Mouse (Mus musculus) neural tube, embryonic 14.5 days (tissue): ENCODE measurements at regions not wholly inside any gene's neighbourhood (a gene's known extent, or its start where the extent isn't known, plus 50 kb on each side); places are given as distances from the start of the nearest gene placed in this dataset.
A peak's percentile ranks its signal among the peaks of the same experiment; 100 is the strongest.

Source experiments
- ATAC-seq: fragments of 200-750 bp; cut with Nextera tagmentation; 2 replicates; pipeline ENCODE4 v1.8.0; 2017; ENCODE audit warnings: low read depth, mild to moderate bottlenecking, moderate TSS enrichment, moderate library complexity
- H3K27ac ChIP-seq: fragments of 300-500 bp; sonication (generic); 2 replicates; pipeline ENCODE4 v1.5.1; 2014; ENCODE audit warnings: low read depth, mild to moderate bottlenecking, control low read depth, low read length, moderate library complexity, mixed read lengths
- H3K27me3 ChIP-seq: fragments of 300-500 bp; sonication (generic); 2 replicates; pipeline ENCODE4 v1.6.1; 2014; ENCODE audit warnings: low read length; ENCODE audit not compliant: control insufficient read depth, insufficient read depth
- H3K36me3 ChIP-seq: fragments of 300-500 bp; sonication (generic); 2 replicates; pipeline ENCODE4 v1.6.1; 2014; ENCODE audit warnings: low read length, mixed read lengths; ENCODE audit not compliant: control insufficient read depth, insufficient read depth
- H3K4me1 ChIP-seq: fragments of 300-500 bp; sonication (generic); 2 replicates; pipeline ENCODE4 v1.6.1; 2014; ENCODE audit warnings: low read length; ENCODE audit not compliant: control insufficient read depth, insufficient read depth
- H3K4me2 ChIP-seq: fragments of 300-500 bp; sonication (generic); 2 replicates; pipeline ENCODE4 v1.6.1; 2014; ENCODE audit warnings: mild to moderate bottlenecking, low read depth, low read length, control low read depth
- H3K4me3 ChIP-seq: fragments of 300-500 bp; sonication (generic); 2 replicates; pipeline ENCODE4 v1.5.1; 2014; ENCODE audit warnings: low read depth, low read length, control low read depth, mixed read lengths
- H3K9ac ChIP-seq: fragments of 300-500 bp; sonication (generic); replicated peaks from 2 replicates; pipeline ENCODE4 v1.6.1; 2014; ENCODE audit warnings: low read depth, mild to moderate bottlenecking, control low read depth, low read length, mixed read lengths
- H3K9me3 ChIP-seq: fragments of 300-500 bp; sonication (generic); 2 replicates; pipeline ENCODE4 v1.6.1; 2016; ENCODE audit warnings: low read length; ENCODE audit not compliant: control insufficient read depth
- WGBS: fragments of 180-500 bp; shearing (Covaris S2); extraction: QIAGEN DNeasy Blood & Tissue Kit; methylation state at CpG from one replicate; pipeline ENCODE4 v1.1.7; 2014; 5-methylcytosine and 5-hydroxymethylcytosine counted together

DNA sequence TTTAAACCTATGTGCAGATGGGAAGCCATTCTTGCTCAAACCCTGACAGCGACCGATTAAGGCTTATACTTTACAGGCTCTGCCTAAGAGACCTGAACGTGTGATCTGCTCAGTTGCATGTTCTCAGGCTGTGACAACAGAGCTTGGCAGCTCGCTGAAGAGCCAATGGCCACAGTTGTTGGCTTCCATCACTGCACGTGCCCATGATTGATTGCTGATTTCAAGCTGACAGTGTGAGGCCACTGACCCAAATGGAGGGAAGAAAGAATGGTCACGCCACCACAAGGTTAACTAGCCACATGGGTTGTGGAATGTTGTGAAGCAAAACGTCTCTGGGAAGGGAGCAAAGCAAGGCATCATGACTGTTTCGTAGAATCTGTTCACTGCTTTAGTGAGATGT is 303.8 kb downstream of the Gadd45g start:
- Histone ChIP-seq H3K4me1 (0 out of 2 replicates have a peak, but pooled peaks cover 9% of the 10 kb centered on the region), H3K36me3 (no peaks in the 10 kb centered on the region), H3K27me3 (no peaks in the 10 kb centered on the region), H3K9me3 (no peaks in the 10 kb centered on the region), H3K9ac (no peak overlapping the region), H3K27ac (no peak overlapping the region), H3K4me3 (no peak overlapping the region), H3K4me2 (no peak overlapping the region)
- no peak for ATAC-seq
- WGBS: 86% methylated on average over 8 of the region's 8 CpGs

- H3K4me1 ChIP-seq: 0 out of 2 replicates have a peak, but pooled peaks cover 9% of the 10 kb centered on the region
- no peak overlapping the region for H3K4me3 ChIP-seq
- no peak overlapping the region for H3K9ac ChIP-seq
- no peak overlapping the region for H3K27ac ChIP-seq
- ATAC-seq: no peak
- no peaks in the 10 kb centered on the region for H3K36me3 ChIP-seq
- no peaks in the 10 kb centered on the region for H3K9me3 ChIP-seq
- WGBS: 78% methylated on average over 11 of the region's 11 CpGs
- H3K4me2 ChIP-seq: no peak overlapping the region
- H3K27me3 ChIP-seq: no peaks in the 10 kb centered on the region
These were observed 305.3 kb downstream of the Gadd45g start for GRCm38 (mm10) chr13:52151777-52152176.

DNA sequence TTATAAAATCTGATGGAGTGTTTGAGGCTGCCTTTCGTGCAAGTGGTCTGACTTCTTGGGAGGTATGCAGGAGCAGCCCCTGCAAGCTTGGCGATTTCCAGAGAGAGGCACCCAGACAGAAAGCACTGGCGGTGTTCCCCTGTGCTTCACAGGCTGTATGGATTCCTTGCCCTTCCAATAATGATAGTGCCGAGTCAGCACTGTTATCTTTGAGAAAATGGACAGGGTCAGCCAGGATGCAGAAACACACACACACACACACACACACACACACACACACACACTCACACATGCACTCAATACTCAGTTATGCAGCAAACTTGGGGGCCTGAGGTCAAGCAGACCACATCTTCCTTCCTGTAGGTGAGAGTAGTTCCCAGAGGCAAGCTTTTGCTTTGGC is 305.7 kb downstream of the Gadd45g start:
- no peak overlapping the region for H3K9ac ChIP-seq
- whole genome bisulfite sequencing: 54% methylated on average over 4 of the region's 4 CpGs
- H3K4me3 ChIP-seq: no peak overlapping the region
- ATAC-seq: no peak
- H3K9me3 ChIP-seq: no peaks in the 10 kb centered on the region
- no peak overlapping the region for H3K27ac ChIP-seq
- no peak overlapping the region for H3K4me2 ChIP-seq
- H3K4me1 ChIP-seq: 0 out of 2 replicates have a peak, but pooled peaks cover 9% of the 10 kb centered on the region
- no peaks in the 10 kb centered on the region for H3K27me3 ChIP-seq
- H3K36me3 ChIP-seq: no peaks in the 10 kb centered on the region

DNA sequence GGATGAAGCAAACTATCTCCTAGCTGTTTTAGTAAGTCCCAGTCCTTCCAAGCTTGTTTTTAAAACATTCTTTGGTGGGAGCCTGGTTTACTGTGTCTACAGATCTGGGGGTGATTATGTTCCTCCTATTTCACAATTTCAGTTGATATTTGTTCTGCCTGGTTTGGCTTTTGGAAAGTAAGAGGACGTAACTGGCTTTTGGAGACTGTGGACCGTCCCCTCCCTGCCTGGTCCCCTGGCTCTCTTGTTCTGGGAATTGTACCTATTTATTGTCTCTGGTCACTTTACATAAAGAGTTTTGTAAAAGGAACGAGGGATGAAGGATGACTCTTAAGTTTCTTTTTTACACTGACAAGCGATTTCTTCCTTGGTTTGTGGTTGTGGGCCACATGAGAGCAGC is 306.6 kb downstream of the Gadd45g start:
- Histone ChIP-seq H3K4me1 (0 out of 2 replicates have a peak, but pooled peaks cover 9% of the 10 kb centered on the region), H3K4me3 (no peak overlapping the region), H3K36me3 (no peaks in the 10 kb centered on the region), H3K9me3 (no peaks in the 10 kb centered on the region), H3K27me3 (no peaks in the 10 kb centered on the region), H3K9ac (no peak overlapping the region), H3K27ac (no peak overlapping the region), H3K4me2 (no peak overlapping the region)
- 78% methylated on average over 4 of the region's 4 CpGs for WGBS
- ATAC-seq: no peak

DNA sequence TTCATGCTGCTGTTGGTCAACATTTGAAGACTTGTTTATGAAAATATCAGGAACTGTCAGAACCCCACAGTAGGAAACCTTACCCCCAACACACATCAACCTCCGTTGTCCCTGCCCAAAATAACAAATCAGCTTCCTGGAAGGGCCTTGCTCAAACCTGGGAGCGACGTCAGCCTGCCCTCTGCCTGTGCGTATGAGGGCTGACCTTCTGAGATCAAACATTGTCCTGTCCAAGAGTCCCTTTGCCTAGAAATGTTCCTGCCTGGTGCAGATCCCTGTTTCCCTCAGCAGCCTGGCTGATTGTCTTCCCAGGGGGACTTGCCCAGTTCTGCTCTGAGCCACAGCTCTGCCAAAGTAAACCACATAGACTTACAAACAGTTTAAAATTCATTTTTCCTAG is 307.1 kb downstream of the Gadd45g start:
- Histone ChIP-seq H3K4me3 (no peak overlapping the region), H3K36me3 (no peaks in the 10 kb centered on the region), H3K27me3 (no peaks in the 10 kb centered on the region), H3K9me3 (no peaks in the 10 kb centered on the region), H3K27ac (no peak overlapping the region), H3K4me1 (0 out of 2 replicates have a peak, but pooled peaks cover 9% of the 10 kb centered on the region), H3K4me2 (no peak overlapping the region), H3K9ac (no peak overlapping the region)
- 72% methylated on average over 4 of the region's 4 CpGs for WGBS
- no peak for ATAC-seq

GRCm38 (mm10) chr13:52154111-52154843 is 307.8 kb downstream of the Gadd45g start:
- Histone ChIP-seq H3K27me3 (no peaks in the 10 kb centered on the region), H3K9me3 (no peaks in the 10 kb centered on the region), H3K4me1 (0 out of 2 replicates have a peak, but pooled peaks cover 9% of the 10 kb centered on the region), H3K4me2 (no peak overlapping the region), H3K27ac (0 out of 2 replicates have a peak overlapping the region, but pooled peaks have one; percentile 16), H3K36me3 (no peaks in the 10 kb centered on the region), H3K4me3 (no peak overlapping the region), H3K9ac (no peak overlapping the region)
- WGBS: 77% methylated on average over 5 of the region's 5 CpGs
- ATAC-seq: 0 out of 2 replicates have a peak, but pooled peaks have one; percentile 24

- H3K9ac ChIP-seq: no peak overlapping the region
- H3K4me2 ChIP-seq: peak overlapping the region; percentile 25; the same call in 1 of the 2 replicates
- H3K4me1 ChIP-seq: 0 out of 2 replicates have a peak, but pooled peaks cover 9% of the 10 kb centered on the region
- H3K27me3 ChIP-seq: no peaks in the 10 kb centered on the region
- no peaks in the 10 kb centered on the region for H3K36me3 ChIP-seq
- 32% methylated on average over 14 of the region's 14 CpGs for WGBS
- ATAC-seq: peak; percentile 94
- H3K9me3 ChIP-seq: no peaks in the 10 kb centered on the region
- H3K27ac ChIP-seq: 0 out of 2 replicates have a peak overlapping the region, but pooled peaks have one; percentile 16
- no peak overlapping the region for H3K4me3 ChIP-seq
These were observed 308.5 kb downstream of the Gadd45g start for GRCm38 (mm10) chr13:52154844-52155587.

DNA sequence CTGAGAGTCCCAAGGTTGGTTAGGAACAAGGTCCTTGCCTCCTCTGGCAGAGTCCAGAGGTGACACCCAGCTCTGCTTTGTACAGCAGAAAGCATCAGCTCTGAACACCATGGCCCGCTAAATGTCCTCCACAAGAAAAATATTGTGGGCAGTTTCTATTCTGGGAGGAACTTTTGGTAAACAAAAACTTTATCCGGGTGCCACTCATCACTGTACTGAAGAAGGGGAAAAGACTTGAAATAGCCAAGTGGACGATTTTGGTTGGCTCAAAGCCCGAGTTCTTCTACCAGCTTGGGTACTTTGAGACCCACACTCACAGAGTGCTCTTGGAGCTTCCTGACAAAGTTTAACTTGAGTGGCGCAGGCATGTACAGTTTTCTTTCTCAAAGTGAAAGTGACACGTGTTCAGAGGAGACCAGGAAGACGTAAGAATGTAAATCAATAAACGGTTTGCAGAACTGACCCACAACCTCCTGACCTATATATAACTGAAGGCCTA is 309.2 kb downstream of the Gadd45g start:
- Histone ChIP-seq H3K4me3 (no peak overlapping the region), H3K27ac (no peak overlapping the region), H3K36me3 (no peaks in the 10 kb centered on the region), H3K4me1 (0 out of 2 replicates have a peak, but pooled peaks cover 9% of the 10 kb centered on the region), H3K27me3 (no peaks in the 10 kb centered on the region), H3K9ac (no peak overlapping the region), H3K4me2 (no peak overlapping the region), H3K9me3 (no peaks in the 10 kb centered on the region)
- no peak for ATAC-seq
- 80% methylated on average over 8 of the region's 8 CpGs for WGBS

GRCm38 (mm10) chr13:52162676-52163075 is 316.2 kb downstream of the Gadd45g start:
- H3K9ac ChIP-seq: no peak overlapping the region
- H3K4me1 ChIP-seq: no peaks in the 10 kb centered on the region
- 83% methylated on average over 7 of the region's 7 CpGs for WGBS
- ATAC-seq: no peak
- H3K27ac ChIP-seq: no peak overlapping the region
- H3K4me3 ChIP-seq: no peak overlapping the region
- no peaks in the 10 kb centered on the region for H3K36me3 ChIP-seq
- H3K27me3 ChIP-seq: no peaks in the 10 kb centered on the region
- H3K4me2 ChIP-seq: no peak overlapping the region
- H3K9me3 ChIP-seq: no peaks in the 10 kb centered on the region
